Mouse (Mus musculus): Measurements from ENCODE around the gene Col7a1.

Gene Col7a1

GRCm38 (mm10) chr9:108953081-108953636 lies at the start of gene Col7a1:
TSS of gene Col7a1 (plus strand) at chr9:108953586.
- DNase-seq (ENCODE audit: low read depth): no peak

- no peak for DNase-seq (ENCODE audit: low read depth)
Observed at GRCm38 (mm10) chr9:108912308-108912707, 41.1 kb upstream of the Col7a1 start.

- no peak for DNase-seq (ENCODE audit: low read depth)
Observed at GRCm38 (mm10) chr9:108913161-108913560, 40.2 kb upstream of the Col7a1 start.

- DNase-seq (ENCODE audit: low read depth): no peak
Observed at GRCm38 (mm10) chr9:108913621-108914020, 39.8 kb upstream of the Col7a1 start.

- no peak for DNase-seq (ENCODE audit: low read depth)
Observed at GRCm38 (mm10) chr9:108914491-108914890, 38.9 kb upstream of the Col7a1 start, which contains the start of gene Tmem89. TSS of gene Tmem89 (plus strand) at chr9:108914619.

- peak; percentile 75 for DNase-seq (ENCODE audit: low read depth)
Observed at GRCm38 (mm10) chr9:108925897-108926296, 27.5 kb upstream of the Col7a1 start.

GRCm38 (mm10) chr9:108928424-108928823 lies 25.0 kb upstream of the Col7a1 start:
- DNase-seq (ENCODE audit: low read depth): no peak

GRCm38 (mm10) chr9:108935991-108936390 lies 17.4 kb upstream of the Col7a1 start:
- DNase-seq (ENCODE audit: low read depth): no peak

GRCm38 (mm10) chr9:108936418-108937364 lies 16.7 kb upstream of the Col7a1 start, which contains the start of gene Uqcrc1:
TSS of gene Uqcrc1 (plus strand) at chr9:108936633.
- DNase-seq (ENCODE audit: low read depth): peak; percentile 97

- no peak for DNase-seq (ENCODE audit: low read depth)
Observed at GRCm38 (mm10) chr9:108945111-108945510, 8.3 kb upstream of the Col7a1 start.

GRCm38 (mm10) chr9:108945608-108946007 lies 7.8 kb upstream of the Col7a1 start:
- no peak for DNase-seq (ENCODE audit: low read depth)

- DNase-seq (ENCODE audit: low read depth): no peak
Observed at GRCm38 (mm10) chr9:108949231-108949966, 4.0 kb upstream of the Col7a1 start.

- DNase-seq (ENCODE audit: low read depth): no peak
Observed at GRCm38 (mm10) chr9:108949967-108950728, 3.2 kb upstream of the Col7a1 start.

- DNase-seq (ENCODE audit: low read depth): no peak
Observed at GRCm38 (mm10) chr9:108955241-108955640, 1.9 kb downstream of the Col7a1 start.

GRCm38 (mm10) chr9:108955846-108956245 lies 2.5 kb downstream of the Col7a1 start:
- DNase-seq (ENCODE audit: low read depth): no peak

GRCm38 (mm10) chr9:108963577-108963976 lies 10.2 kb downstream of the Col7a1 start:
- DNase-seq (ENCODE audit: low read depth): no peak

GRCm38 (mm10) chr9:108964338-108964737 lies 11.0 kb downstream of the Col7a1 start:
- no peak for DNase-seq (ENCODE audit: low read depth)

GRCm38 (mm10) chr9:108970623-108971022 lies 17.2 kb downstream of the Col7a1 start:
- DNase-seq (ENCODE audit: low read depth): no peak

- DNase-seq (ENCODE audit: low read depth): no peak
Observed at GRCm38 (mm10) chr9:108976483-108976882, 23.1 kb downstream of the Col7a1 start.

GRCm38 (mm10) chr9:108977966-108978365 lies 24.6 kb downstream of the Col7a1 start:
- no peak for DNase-seq (ENCODE audit: low read depth)

GRCm38 (mm10) chr9:108982498-108982897 lies 29.1 kb downstream of the Col7a1 start:
- DNase-seq (ENCODE audit: low read depth): no peak

- no peak for DNase-seq (ENCODE audit: low read depth)
Observed at GRCm38 (mm10) chr9:108983209-108983608, 29.8 kb downstream of the Col7a1 start.
